Mouse (Mus musculus) neural tube, embryonic 15.5 days (tissue): ENCODE results near the gene Col6a6. TPM values are rescaled to one million over a fixed set of nuclear protein-coding genes. Genes with fewer than 3 reads are reported as not detected.

ENCODE experiments used
- ATAC-seq: fragments of 200-750 bp; cut with Nextera tagmentation; 2 replicates; pipeline ENCODE4 v1.8.0; 2017; ENCODE audit warnings: mild to moderate bottlenecking, moderate TSS enrichment, moderate library complexity; ENCODE audit not compliant: low FRiP score
- H3K27ac ChIP-seq: fragments of 300-500 bp; sonication (generic); replicated peaks from 2 replicates; pipeline ENCODE4 v1.5.1; 2015; ENCODE audit warnings: mild to moderate bottlenecking, inconsistent platforms
- H3K27me3 ChIP-seq: fragments of 300-500 bp; sonication (generic); replicated peaks from 2 replicates; pipeline ENCODE4 v1.6.1; 2015; ENCODE audit warnings: inconsistent platforms
- H3K36me3 ChIP-seq: fragments of 300-500 bp; sonication (generic); 2 replicates; pipeline ENCODE4 v1.6.1; 2015; ENCODE audit warnings: inconsistent platforms
- H3K4me1 ChIP-seq: fragments of 300-500 bp; sonication (generic); 2 replicates; pipeline ENCODE4 v1.6.1; 2015; ENCODE audit warnings: inconsistent platforms
- H3K4me2 ChIP-seq: fragments of 300-500 bp; sonication (generic); 2 replicates; pipeline ENCODE4 v1.6.1; 2015; ENCODE audit warnings: inconsistent platforms, mild to moderate bottlenecking, moderate library complexity
- H3K4me3 ChIP-seq: fragments of 300-500 bp; sonication (generic); replicated peaks from 2 replicates; pipeline ENCODE4 v1.5.1; 2015; ENCODE audit warnings: mild to moderate bottlenecking, inconsistent platforms
- H3K9ac ChIP-seq: fragments of 300-500 bp; sonication (generic); replicated peaks from 2 replicates; pipeline ENCODE4 v1.6.1; 2015; ENCODE audit warnings: mild to moderate bottlenecking, inconsistent platforms
- H3K9me3 ChIP-seq: fragments of 300-500 bp; sonication (generic); replicated peaks from 2 replicates; pipeline ENCODE4 v1.6.1; 2016; ENCODE audit warnings: inconsistent platforms
- WGBS: fragments of 180-500 bp; shearing (Covaris S2); methylation state at CpG from one replicate; pipeline ENCODE4 v1.1.7; 2015; ENCODE audit warnings: mixed read lengths; 5-methylcytosine and 5-hydroxymethylcytosine counted together
- polyA plus RNA-seq: library from polyadenylated mRNA; unstranded; fragments of >200 nt; fragmentation: Nextera tagmentation; extraction: Ambion mirVana; gene quantifications from 2 replicates; pipeline ENCODE4 v1.2.1, GENCODE M21; 2015

Col6a6 gene
- polyA plus RNA-seq, 1 experiment from 2014 or later: 0.35 TPM

GRCm38 (mm10) chr9:105696818-105697564, 131.0 kb downstream of the Col6a6 start:
- no peak for ATAC-seq
- Histone ChIP-seq H3K27ac (no peak overlapping the region), H3K9ac (no peak overlapping the region), H3K9me3 (no peaks in the 10 kb centered on the region), H3K36me3 (no peaks in the 10 kb centered on the region), H3K27me3 (no peaks in the 10 kb centered on the region), H3K4me1 (peaks cover 35% of the 10 kb centered on the region), H3K4me3 (no peak overlapping the region), H3K4me2 (no peak overlapping the region)
- WGBS: 84% methylated on average over 7 of the region's 7 CpGs

DNA sequence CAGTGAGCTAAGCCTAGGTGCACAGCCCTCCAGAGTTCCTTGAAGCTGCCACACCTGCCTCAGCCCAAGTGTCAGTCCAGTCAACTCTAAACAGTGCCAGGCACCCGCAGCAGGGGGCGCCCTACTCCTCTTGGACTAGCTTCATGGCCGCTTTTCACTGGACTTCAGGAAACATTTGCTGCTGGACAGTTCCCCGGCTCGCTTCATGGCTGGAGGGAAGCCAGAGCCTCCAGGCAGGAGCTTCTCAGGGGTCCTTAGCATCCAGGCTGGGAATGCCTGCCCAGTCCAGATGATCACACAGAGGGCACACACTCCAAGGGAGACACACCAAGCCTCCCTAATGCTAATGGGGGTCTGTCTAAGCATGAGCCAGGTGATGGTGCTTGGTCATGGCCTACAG, 134.1 kb downstream of the Col6a6 start:
- Histone ChIP-seq H3K27ac (no peak overlapping the region), H3K9me3 (no peaks in the 10 kb centered on the region), H3K4me2 (no peak overlapping the region), H3K4me3 (no peak overlapping the region), H3K36me3 (no peaks in the 10 kb centered on the region), H3K27me3 (no peaks in the 10 kb centered on the region), H3K9ac (no peak overlapping the region), H3K4me1 (peaks cover 20% of the 10 kb centered on the region)
- WGBS: 11% methylated on average over 5 of the region's 5 CpGs
- no peak for ATAC-seq

- Histone ChIP-seq H3K9ac (no peak overlapping the region), H3K27me3 (no peaks in the 10 kb centered on the region), H3K36me3 (peaks cover 6% of the 10 kb centered on the region; the same call in 1 of the 2 replicates), H3K4me3 (no peak overlapping the region), H3K4me2 (no peak overlapping the region), H3K9me3 (no peaks in the 10 kb centered on the region), H3K4me1 (peaks cover 13% of the 10 kb centered on the region), H3K27ac (no peak overlapping the region)
- 88% methylated on average over 9 of the region's 9 CpGs for WGBS
- ATAC-seq: no peak
These were observed 134.9 kb downstream of the Col6a6 start for GRCm38 (mm10) chr9:105693056-105693455.

GRCm38 (mm10) chr9:105692472-105692871, 135.5 kb downstream of the Col6a6 start:
- Histone ChIP-seq H3K9ac (no peak overlapping the region), H3K4me1 (peaks cover 7% of the 10 kb centered on the region; the same call in 1 of the 2 replicates), H3K27me3 (no peaks in the 10 kb centered on the region), H3K4me3 (no peak overlapping the region), H3K27ac (no peak overlapping the region), H3K4me2 (no peak overlapping the region), H3K9me3 (no peaks in the 10 kb centered on the region), H3K36me3 (peaks cover 12% of the 10 kb centered on the region)
- WGBS: 91% methylated on average over 14 of the region's 14 CpGs
- ATAC-seq: no peak

DNA sequence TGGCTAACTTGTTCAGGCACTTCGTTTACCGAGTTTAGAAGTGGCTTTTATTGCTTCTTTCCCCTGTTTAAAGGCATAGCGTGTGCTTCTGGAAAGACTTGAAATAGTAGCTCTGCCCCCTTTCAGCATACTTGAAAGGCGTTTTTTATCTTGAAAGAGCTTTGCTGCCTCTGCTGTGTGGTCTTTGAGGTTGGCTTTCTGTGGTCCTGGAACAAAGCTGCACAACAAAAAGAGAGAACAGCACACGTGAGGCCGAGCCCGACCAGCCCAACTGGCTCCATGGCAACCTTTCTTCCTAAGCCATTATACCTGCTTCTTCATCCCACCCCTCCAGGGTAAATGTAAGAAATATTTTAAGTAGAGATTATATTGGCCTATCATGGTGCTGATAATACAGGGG, 138.5 kb downstream of the Col6a6 start:
- Histone ChIP-seq H3K4me2 (no peak overlapping the region), H3K9ac (no peak overlapping the region), H3K27ac (no peak overlapping the region), H3K36me3 (peaks cover 32% of the 10 kb centered on the region), H3K4me1 (no peaks in the 10 kb centered on the region), H3K27me3 (no peaks in the 10 kb centered on the region), H3K9me3 (no peaks in the 10 kb centered on the region), H3K4me3 (no peak overlapping the region)
- ATAC-seq: no peak
- WGBS: 36% methylated on average over 7 of the region's 7 CpGs

GRCm38 (mm10) chr9:105684549-105685165, 143.3 kb downstream of the Col6a6 start:
- H3K4me3 ChIP-seq: no peak overlapping the region
- H3K4me2 ChIP-seq: no peak overlapping the region
- no peak overlapping the region for H3K9ac ChIP-seq
- no peaks in the 10 kb centered on the region for H3K9me3 ChIP-seq
- peaks cover 37% of the 10 kb centered on the region for H3K36me3 ChIP-seq
- ATAC-seq: no peak
- H3K27me3 ChIP-seq: no peaks in the 10 kb centered on the region
- 95% methylated on average over 13 of the region's 13 CpGs for WGBS
- peaks cover 10% of the 10 kb centered on the region; the same call in 1 of the 2 replicates for H3K4me1 ChIP-seq
- no peak overlapping the region for H3K27ac ChIP-seq

- peak; percentile 53; the same call in 1 of the 2 replicates for ATAC-seq
- Histone ChIP-seq H3K4me3 (no peak overlapping the region), H3K4me1 (peaks cover 10% of the 10 kb centered on the region; the same call in 1 of the 2 replicates), H3K9me3 (no peaks in the 10 kb centered on the region), H3K9ac (no peak overlapping the region), H3K36me3 (peaks cover 40% of the 10 kb centered on the region), H3K27ac (peak overlapping the region; percentile 18), H3K4me2 (no peak overlapping the region), H3K27me3 (no peaks in the 10 kb centered on the region)
- WGBS: 34% methylated on average over 7 of the region's 7 CpGs
These were observed 146.6 kb downstream of the Col6a6 start for GRCm38 (mm10) chr9:105681386-105681785.

DNA sequence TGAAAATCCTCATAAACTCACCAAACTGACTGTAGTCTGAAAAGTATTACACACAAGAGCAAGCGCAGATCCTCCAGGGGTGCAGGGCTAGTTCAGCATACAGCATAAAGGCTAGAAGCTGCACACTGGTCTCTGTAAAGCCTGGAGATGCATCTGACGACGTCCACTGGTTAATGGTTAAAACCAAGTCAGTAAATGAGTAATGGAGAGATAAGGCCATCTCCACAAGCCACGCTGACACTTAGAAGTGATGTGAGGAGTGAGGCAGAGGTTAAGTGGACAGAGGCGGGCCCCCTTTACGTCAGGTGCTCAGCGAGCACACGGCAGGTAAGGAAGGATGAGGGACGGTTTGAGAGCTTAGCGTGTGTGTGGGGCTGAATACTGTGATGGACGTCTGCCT, 152.0 kb downstream of the Col6a6 start:
- no peak for ATAC-seq
- Histone ChIP-seq H3K9me3 (no peaks in the 10 kb centered on the region), H3K27ac (no peak overlapping the region), H3K27me3 (no peaks in the 10 kb centered on the region), H3K4me2 (no peak overlapping the region), H3K9ac (no peak overlapping the region), H3K4me1 (peaks cover under 1% of the 10 kb centered on the region; the same call in 1 of the 2 replicates), H3K36me3 (peaks cover 45% of the 10 kb centered on the region), H3K4me3 (no peak overlapping the region)
- WGBS: 88% methylated on average over 11 of the region's 11 CpGs

- no peak for ATAC-seq
- Histone ChIP-seq H3K4me1 (no peaks in the 10 kb centered on the region), H3K27me3 (no peaks in the 10 kb centered on the region), H3K4me3 (no peak overlapping the region), H3K4me2 (no peak overlapping the region), H3K36me3 (peaks cover 52% of the 10 kb centered on the region), H3K9ac (no peak overlapping the region), H3K27ac (no peak overlapping the region), H3K9me3 (no peaks in the 10 kb centered on the region)
- 82% methylated on average over 2 of the region's 2 CpGs for WGBS
These were observed 155.9 kb downstream of the Col6a6 start for GRCm38 (mm10) chr9:105672032-105672431.

- Histone ChIP-seq H3K27me3 (no peaks in the 10 kb centered on the region), H3K9me3 (no peaks in the 10 kb centered on the region), H3K27ac (no peak overlapping the region), H3K4me1 (no peaks in the 10 kb centered on the region), H3K4me2 (no peak overlapping the region), H3K9ac (no peak overlapping the region), H3K4me3 (no peak overlapping the region), H3K36me3 (peaks cover 42% of the 10 kb centered on the region)
- no peak for ATAC-seq
- WGBS: 92% methylated on average over 4 of the region's 4 CpGs
These were observed 157.0 kb downstream of the Col6a6 start for GRCm38 (mm10) chr9:105670916-105671315.

- H3K4me1 ChIP-seq: no peaks in the 10 kb centered on the region
- H3K27me3 ChIP-seq: no peaks in the 10 kb centered on the region
- no peak overlapping the region for H3K27ac ChIP-seq
- H3K9ac ChIP-seq: no peak overlapping the region
- peaks cover 61% of the 10 kb centered on the region for H3K36me3 ChIP-seq
- WGBS: 92% methylated on average over 7 of the region's 7 CpGs
- ATAC-seq: no peak
- no peaks in the 10 kb centered on the region for H3K9me3 ChIP-seq
- H3K4me2 ChIP-seq: no peak overlapping the region
- H3K4me3 ChIP-seq: no peak overlapping the region
These were observed 162.7 kb downstream of the Col6a6 start for GRCm38 (mm10) chr9:105665269-105665668.

- Histone ChIP-seq H3K4me3 (no peak overlapping the region), H3K9ac (no peak overlapping the region), H3K9me3 (no peaks in the 10 kb centered on the region), H3K4me1 (no peaks in the 10 kb centered on the region), H3K27ac (no peak overlapping the region), H3K4me2 (no peak overlapping the region), H3K27me3 (no peaks in the 10 kb centered on the region), H3K36me3 (peaks cover 47% of the 10 kb centered on the region)
- 68% methylated on average over 6 of the region's 6 CpGs for WGBS
- no peak for ATAC-seq
These were observed 168.1 kb downstream of the Col6a6 start for GRCm38 (mm10) chr9:105659877-105660276.
